Mouse (Mus musculus) yolk sac, embryonic 10.5 days (tissue): ENCODE results near the gene Fam205c.

Experiments used
- DNase-seq: peaks from one replicate; pipeline ENCODE4 v3.0.0-alpha.2; 2017; ENCODE audit warnings: low spot score

The Fam205c gene

DNA sequence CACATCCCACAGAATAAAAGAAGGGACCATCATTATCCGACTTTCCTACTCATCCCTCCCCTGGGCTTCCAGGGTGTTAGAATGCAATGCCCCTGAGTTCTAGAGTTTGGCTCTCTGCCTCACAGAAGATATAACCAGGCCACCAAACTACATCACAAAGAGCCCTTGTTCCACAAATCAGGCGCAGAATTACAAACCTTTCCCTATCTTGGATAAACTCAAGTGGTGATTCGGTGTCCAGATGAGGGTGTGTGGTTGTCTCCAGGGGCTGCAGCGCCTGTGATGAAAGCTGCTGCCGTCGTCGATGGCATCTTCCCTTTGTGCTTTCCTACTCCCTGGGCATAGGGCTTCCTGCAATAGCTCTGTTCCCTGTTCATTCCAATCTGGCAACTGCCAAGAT is at the start of gene Fam205c:
Gene Fam205c, minus strand, starts transcription at position 101 of the 400 bp plus-strand sequence.
- no peak for DNase-seq

- DNase-seq: no peak
Measured at GRCm38 (mm10) chr4:42922461-42922860, 48.4 kb upstream of the Fam205c start.

GRCm38 (mm10) chr4:42922056-42922455 is 48.0 kb upstream of the Fam205c start:
- DNase-seq: no peak

- DNase-seq: no peak
Measured at GRCm38 (mm10) chr4:42921536-42921935, 47.5 kb upstream of the Fam205c start.

DNA sequence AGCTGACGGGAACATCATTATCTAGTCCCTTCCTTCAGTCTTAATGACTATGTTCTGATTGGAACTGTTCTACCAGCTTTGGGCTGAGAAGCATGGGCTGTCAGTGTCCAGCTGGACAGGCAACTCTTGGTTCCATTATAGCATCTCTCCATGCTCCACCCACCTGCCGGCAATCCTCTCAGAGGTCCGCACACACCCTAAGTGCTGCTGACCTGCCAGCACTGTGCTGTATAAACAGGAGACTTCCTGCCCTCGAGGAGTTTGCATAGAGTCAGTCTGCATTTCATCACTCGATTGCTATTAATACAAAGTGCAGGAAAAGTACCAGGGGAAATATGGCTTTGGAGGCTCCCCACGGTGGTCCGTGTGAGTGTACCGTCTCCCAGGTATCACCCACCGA is 46.7 kb upstream of the Fam205c start:
- DNase-seq: no peak

- DNase-seq: no peak
Measured at GRCm38 (mm10) chr4:42917402-42917774, 43.4 kb upstream of the Fam205c start.

- peak; percentile 3 for DNase-seq
Measured at GRCm38 (mm10) chr4:42916617-42917401, 42.8 kb upstream of the Fam205c start, which contains the start of gene Phf24. TSS of gene Phf24 (plus strand) at chr4:42916660.

GRCm38 (mm10) chr4:42915966-42916365 is 41.9 kb upstream of the Fam205c start:
- no peak for DNase-seq

DNA sequence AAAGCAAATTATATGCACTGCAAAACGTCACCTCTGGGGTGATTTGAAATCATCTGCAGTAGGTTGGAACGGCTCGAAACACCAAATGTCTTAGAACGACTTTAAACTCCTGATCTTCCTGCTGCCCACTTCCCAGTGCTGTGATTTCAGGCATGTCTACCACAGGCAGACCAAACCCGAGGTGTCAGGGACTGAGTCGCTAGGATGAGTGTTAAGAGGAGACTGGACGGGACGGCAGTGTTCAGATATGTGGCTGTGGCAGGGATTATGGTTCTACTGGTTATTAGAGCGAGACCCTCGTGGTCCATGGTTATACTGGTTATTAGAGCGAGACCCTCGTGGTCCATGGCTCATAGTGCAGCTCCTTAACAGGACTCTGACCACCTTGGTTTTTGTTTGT is 41.3 kb upstream of the Fam205c start:
- no peak for DNase-seq

- no peak for DNase-seq
Measured at GRCm38 (mm10) chr4:42913391-42913790, 39.4 kb upstream of the Fam205c start.

- DNase-seq: no peak
Measured at GRCm38 (mm10) chr4:42904966-42905365, 30.9 kb upstream of the Fam205c start.

GRCm38 (mm10) chr4:42904523-42904922 is 30.5 kb upstream of the Fam205c start:
- DNase-seq: no peak

- no peak for DNase-seq
Measured at GRCm38 (mm10) chr4:42903942-42904341, 29.9 kb upstream of the Fam205c start.

GRCm38 (mm10) chr4:42902730-42903129 is 28.7 kb upstream of the Fam205c start:
- DNase-seq: no peak

- no peak for DNase-seq
Measured at GRCm38 (mm10) chr4:42902174-42902573, 28.1 kb upstream of the Fam205c start.

- DNase-seq: no peak
Measured at GRCm38 (mm10) chr4:42900878-42901277, 26.8 kb upstream of the Fam205c start.

GRCm38 (mm10) chr4:42898914-42899313 is 24.9 kb upstream of the Fam205c start:
- DNase-seq: no peak

DNA sequence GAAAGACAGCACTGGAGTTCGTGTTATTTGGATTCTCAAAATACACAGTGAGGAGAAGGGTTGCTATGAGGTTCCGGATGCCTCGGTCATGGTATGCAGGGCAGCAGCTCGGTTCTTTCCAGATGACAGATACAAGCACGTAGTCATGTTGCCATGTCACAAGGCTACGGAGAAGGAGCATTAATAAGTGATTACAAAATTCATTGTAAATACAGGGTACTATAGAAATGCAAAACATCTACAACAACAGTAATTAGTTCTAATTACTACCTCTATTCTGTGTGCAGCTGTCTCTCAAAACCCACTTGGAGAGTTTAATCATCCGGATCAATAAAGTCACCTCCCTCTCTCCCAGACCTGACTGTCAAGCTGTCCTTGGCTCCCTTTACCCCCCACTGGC is 21.1 kb upstream of the Fam205c start:
- DNase-seq: no peak

- no peak for DNase-seq
Measured at GRCm38 (mm10) chr4:42891176-42891575, 17.1 kb upstream of the Fam205c start.

DNA sequence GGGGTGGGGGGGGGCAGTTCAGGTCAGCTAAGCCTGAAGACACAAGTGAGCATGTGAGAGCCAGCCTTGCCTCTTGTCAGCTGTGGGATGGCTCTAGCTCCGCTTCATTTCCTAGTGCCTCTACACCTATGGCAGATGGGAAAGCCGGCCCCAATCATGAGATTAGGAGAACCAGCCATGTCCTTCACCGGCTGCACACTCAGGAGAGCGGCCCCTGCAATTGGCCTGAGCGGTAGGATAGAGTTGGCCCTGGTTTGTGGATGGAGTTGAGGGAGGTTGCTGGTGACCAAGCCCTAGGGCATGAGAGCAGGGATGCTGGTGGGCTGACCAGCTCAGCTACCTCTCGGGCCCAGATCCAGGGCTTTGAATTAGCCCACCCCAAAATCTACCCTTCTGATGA is 14.8 kb upstream of the Fam205c start:
- DNase-seq: no peak

GRCm38 (mm10) chr4:42886926-42887325 is 12.9 kb upstream of the Fam205c start:
- DNase-seq: no peak

- no peak for DNase-seq
Measured at GRCm38 (mm10) chr4:42880677-42880948, 6.6 kb upstream of the Fam205c start.

DNA sequence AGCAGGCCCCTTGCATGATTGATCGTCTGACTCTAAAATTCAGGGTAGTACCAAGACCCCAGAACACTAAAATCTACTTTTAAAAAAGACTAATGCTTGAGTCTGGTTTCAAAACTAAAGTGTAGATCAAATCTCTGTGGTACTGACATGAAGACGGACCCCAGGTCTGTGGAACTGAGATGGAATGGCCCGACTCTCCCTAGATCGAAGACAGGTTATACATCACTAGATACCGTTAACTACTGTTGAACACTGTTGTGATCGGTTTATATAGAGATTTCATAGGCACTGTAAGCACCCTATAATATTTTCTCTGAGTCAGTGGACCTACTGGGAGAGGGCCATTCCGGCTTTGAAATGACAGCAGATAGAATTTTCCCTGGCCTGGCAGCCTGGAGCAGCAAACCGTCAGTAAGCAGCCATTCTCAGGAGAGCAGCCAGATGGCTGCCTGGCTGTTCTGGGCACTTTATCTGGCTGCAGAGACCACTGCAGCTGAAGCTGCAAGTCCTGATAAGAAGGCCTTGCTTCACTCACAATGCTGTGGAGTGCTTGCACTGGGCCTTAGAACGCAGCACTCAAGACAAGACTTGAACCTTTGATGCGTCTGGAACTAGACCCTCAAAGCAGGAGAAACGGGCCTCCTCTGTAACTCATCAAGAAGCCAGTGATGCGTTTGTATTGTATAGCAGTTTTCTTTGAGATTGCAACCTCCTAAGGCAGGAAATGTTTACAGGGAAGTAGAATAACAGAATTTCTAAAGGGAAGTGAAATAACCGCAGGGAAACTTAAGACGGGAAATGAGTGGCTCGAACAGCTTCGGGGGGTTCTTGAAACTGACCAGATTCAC is 6.0 kb upstream of the Fam205c start:
- DNase-seq: peak; percentile 27
